Mouse (Mus musculus) stomach, embryonic 16.5 days (tissue): ENCODE results near the gene Ggt6. TPM values are rescaled to one million over a fixed set of nuclear protein-coding genes. Genes with fewer than 3 reads are reported as not detected.

Source experiments
- ATAC-seq: fragments of 200-750 bp; cut with Nextera tagmentation; 2 replicates; pipeline ENCODE4 v1.8.0; 2017; ENCODE audit warnings: moderate number of reproducible peaks, moderate TSS enrichment; ENCODE audit not compliant: insufficient read depth, low FRiP score
- H3K27ac ChIP-seq: fragments of 300-500 bp; sonication (generic); 2 replicates; pipeline ENCODE4 v1.5.1; 2014; ENCODE audit warnings: low read length
- H3K27me3 ChIP-seq: fragments of 300-500 bp; sonication (generic); 2 replicates; pipeline ENCODE4 v1.6.1; 2014; ENCODE audit warnings: low read length, control low read depth, mixed read lengths; ENCODE audit not compliant: control insufficient read depth, insufficient read depth
- H3K36me3 ChIP-seq: fragments of 300-500 bp; sonication (generic); 2 replicates; pipeline ENCODE4 v1.6.1; 2014; ENCODE audit warnings: low read length; ENCODE audit not compliant: control insufficient read depth, insufficient read depth
- H3K4me1 ChIP-seq: fragments of 300-500 bp; sonication (generic); 2 replicates; pipeline ENCODE4 v1.6.1; 2014; ENCODE audit warnings: low read length, control low read depth, mixed read lengths; ENCODE audit not compliant: control insufficient read depth, insufficient read depth
- H3K4me2 ChIP-seq: fragments of 300-500 bp; sonication (generic); 2 replicates; pipeline ENCODE4 v1.6.1; 2014; ENCODE audit warnings: low read depth, low read length, mixed read lengths
- H3K4me3 ChIP-seq: fragments of 300-500 bp; sonication (generic); replicated peaks from 2 replicates; pipeline ENCODE4 v1.5.1; 2014; ENCODE audit warnings: mild to moderate bottlenecking, low read length
- H3K9ac ChIP-seq: fragments of 300-500 bp; sonication (generic); 2 replicates; pipeline ENCODE4 v1.6.1; 2014; ENCODE audit warnings: low read length
- H3K9me3 ChIP-seq: fragments of 300-500 bp; sonication (generic); replicated peaks from 2 replicates; pipeline ENCODE4 v1.6.1; 2016; ENCODE audit warnings: low read length, control low read depth; ENCODE audit not compliant: control insufficient read depth
- WGBS: fragments of 180-500 bp; shearing (Covaris S2); extraction: QIAGEN DNeasy Blood & Tissue Kit; methylation state at CpG from one replicate; pipeline ENCODE4 v1.1.7; 2014; 5-methylcytosine and 5-hydroxymethylcytosine counted together
- polyA plus RNA-seq: library from polyadenylated mRNA; unstranded; fragments of >200 nt; fragmentation: Nextera tagmentation; extraction: Ambion mirVana; gene quantifications from 2 replicates; pipeline ENCODE4 v1.2.1, GENCODE M21; 2015

Ggt6 gene
- polyA plus RNA-seq, 1 experiment from 2014 or later = 8.1 TPM

- Histone ChIP-seq H3K27me3 (no peaks in the 10 kb centered on the region), H3K9me3 (no peaks in the 10 kb centered on the region), H3K9ac (no peak overlapping the region), H3K36me3 (no peaks in the 10 kb centered on the region), H3K4me1 (peaks cover 20% of the 10 kb centered on the region), H3K4me3 (no peak overlapping the region), H3K4me2 (no peak overlapping the region), H3K27ac (peak overlapping the region; percentile 45)
- 63% methylated on average over 3 of the region's 3 CpGs for WGBS
- no peak for ATAC-seq
These were observed 39.6 kb downstream of the Ggt6 start for GRCm38 (mm10) chr11:72474926-72475325.

GRCm38 (mm10) chr11:72475408-72475807, 40.1 kb downstream of the Ggt6 start:
- Histone ChIP-seq H3K36me3 (no peaks in the 10 kb centered on the region), H3K4me3 (no peak overlapping the region), H3K27me3 (no peaks in the 10 kb centered on the region), H3K9ac (no peak overlapping the region), H3K4me1 (peaks cover 20% of the 10 kb centered on the region; the same call in 1 of the 2 replicates), H3K27ac (peak overlapping the region; percentile 45), H3K4me2 (no peak overlapping the region), H3K9me3 (no peaks in the 10 kb centered on the region)
- 59% methylated on average over 7 of the region's 7 CpGs for WGBS
- ATAC-seq = no peak

- WGBS = 80% methylated on average over 7 of the region's 7 CpGs
- no peaks in the 10 kb centered on the region for H3K36me3 ChIP-seq
- no peak overlapping the region for H3K4me2 ChIP-seq
- H3K4me3 ChIP-seq = no peak overlapping the region
- no peaks in the 10 kb centered on the region for H3K27me3 ChIP-seq
- H3K4me1 ChIP-seq = peaks cover 20% of the 10 kb centered on the region; the same call in 1 of the 2 replicates
- no peak overlapping the region for H3K9ac ChIP-seq
- no peak for ATAC-seq
- no peaks in the 10 kb centered on the region for H3K9me3 ChIP-seq
- H3K27ac ChIP-seq = peak overlapping the region; percentile 34; the same call in 1 of the 2 replicates
These were observed 40.8 kb downstream of the Ggt6 start for GRCm38 (mm10) chr11:72476074-72476625.

GRCm38 (mm10) chr11:72477182-72477581, 41.9 kb downstream of the Ggt6 start:
- H3K36me3 ChIP-seq = no peaks in the 10 kb centered on the region
- H3K4me2 ChIP-seq = no peak overlapping the region
- peaks cover 22% of the 10 kb centered on the region; the same call in 1 of the 2 replicates for H3K4me1 ChIP-seq
- ATAC-seq = no peak
- no peak overlapping the region for H3K4me3 ChIP-seq
- no peaks in the 10 kb centered on the region for H3K27me3 ChIP-seq
- H3K9ac ChIP-seq = peak overlapping the region; percentile 41; the same call in 1 of the 2 replicates
- H3K9me3 ChIP-seq = no peaks in the 10 kb centered on the region
- 41% methylated on average over 5 of the region's 5 CpGs for WGBS
- no peak overlapping the region for H3K27ac ChIP-seq

- no peaks in the 10 kb centered on the region for H3K9me3 ChIP-seq
- WGBS = 86% methylated on average over 1 of the region's 1 CpGs
- no peak overlapping the region for H3K4me2 ChIP-seq
- H3K27ac ChIP-seq = peak overlapping the region; percentile 44; the same call in 1 of the 2 replicates
- no peaks in the 10 kb centered on the region for H3K27me3 ChIP-seq
- no peak overlapping the region for H3K4me3 ChIP-seq
- H3K36me3 ChIP-seq = no peaks in the 10 kb centered on the region
- ATAC-seq = no peak
- peaks cover 20% of the 10 kb centered on the region; the same call in 1 of the 2 replicates for H3K4me1 ChIP-seq
- peak overlapping the region; percentile 41; the same call in 1 of the 2 replicates for H3K9ac ChIP-seq
These were observed 42.3 kb downstream of the Ggt6 start for GRCm38 (mm10) chr11:72477653-72478052.

GRCm38 (mm10) chr11:72478228-72478627, 42.9 kb downstream of the Ggt6 start:
- WGBS = 67% methylated on average over 6 of the region's 6 CpGs
- Histone ChIP-seq H3K4me1 (peaks cover 16% of the 10 kb centered on the region; the same call in 1 of the 2 replicates), H3K9me3 (no peaks in the 10 kb centered on the region), H3K4me3 (no peak overlapping the region), H3K27me3 (no peaks in the 10 kb centered on the region), H3K9ac (no peak overlapping the region), H3K27ac (peak overlapping the region; percentile 44; the same call in 1 of the 2 replicates), H3K4me2 (no peak overlapping the region), H3K36me3 (no peaks in the 10 kb centered on the region)
- ATAC-seq = no peak

GRCm38 (mm10) chr11:72479499-72479898, 44.2 kb downstream of the Ggt6 start:
- H3K9ac ChIP-seq = no peak overlapping the region
- no peak for ATAC-seq
- WGBS = 86% methylated on average over 2 of the region's 2 CpGs
- no peak overlapping the region for H3K4me3 ChIP-seq
- H3K27me3 ChIP-seq = no peaks in the 10 kb centered on the region
- no peaks in the 10 kb centered on the region for H3K9me3 ChIP-seq
- peaks cover 13% of the 10 kb centered on the region; the same call in 1 of the 2 replicates for H3K4me1 ChIP-seq
- H3K4me2 ChIP-seq = no peak overlapping the region
- no peaks in the 10 kb centered on the region for H3K36me3 ChIP-seq
- no peak overlapping the region for H3K27ac ChIP-seq

GRCm38 (mm10) chr11:72481313-72481712, 46.0 kb downstream of the Ggt6 start:
- Histone ChIP-seq H3K9me3 (no peaks in the 10 kb centered on the region), H3K27me3 (no peaks in the 10 kb centered on the region), H3K27ac (no peak overlapping the region), H3K4me1 (peaks cover 8% of the 10 kb centered on the region; the same call in 1 of the 2 replicates), H3K4me3 (no peak overlapping the region), H3K4me2 (no peak overlapping the region), H3K36me3 (no peaks in the 10 kb centered on the region), H3K9ac (no peak overlapping the region)
- ATAC-seq = no peak
- 70% methylated on average over 5 of the region's 5 CpGs for WGBS

GRCm38 (mm10) chr11:72481952-72482351, 46.6 kb downstream of the Ggt6 start:
- Histone ChIP-seq H3K4me3 (no peak overlapping the region), H3K4me1 (peaks cover 8% of the 10 kb centered on the region; the same call in 1 of the 2 replicates), H3K36me3 (no peaks in the 10 kb centered on the region), H3K9me3 (no peaks in the 10 kb centered on the region), H3K27me3 (no peaks in the 10 kb centered on the region), H3K27ac (no peak overlapping the region), H3K9ac (no peak overlapping the region), H3K4me2 (no peak overlapping the region)
- no peak for ATAC-seq
- 66% methylated on average over 4 of the region's 4 CpGs for WGBS
